Mouse (Mus musculus): ENCODE measurements around the gene Aim2. TPM values are rescaled to one million over a fixed set of nuclear protein-coding genes. Genes with fewer than 3 reads are reported as not detected.

The Aim2 gene
- polyA plus RNA-seq, 1 experiment = 5.9 TPM

GRCm38 (mm10) chr1:173361651-173362050, 11.0 kb downstream of the Aim2 start:
- no peak overlapping the region for H3ac ChIP-seq (ENCODE audit: control insufficient read depth, insufficient read length, low read depth)
- TF ChIP-seq MAX (IDR thresholded peaks at IDR 0.05) (no peak), CTCF (IDR thresholded peaks at IDR 0.05; ENCODE audit: control insufficient read depth, insufficient read depth, insufficient read length) (no peak), USF1 (IDR thresholded peaks at IDR 0.05; ENCODE audit: low read depth) (no peak), MYOG (IDR thresholded peaks at IDR 0.05; ENCODE audit: control insufficient read depth, extremely low read depth, insufficient read length) (no peak), FOSL1 (IDR thresholded peaks at IDR 0.05; ENCODE audit: insufficient read depth, low read length, poor library complexity, severe bottlenecking) (no peak), MYOD1 (IDR thresholded peaks at IDR 0.05; ENCODE audit: control insufficient read depth, insufficient read length, low read depth) (no peak)
- no peaks in the 10 kb centered on the region for H3K79me2 ChIP-seq (ENCODE audit: control insufficient read depth, insufficient read depth)
- no peaks in the 10 kb centered on the region for H3K79me3 ChIP-seq (ENCODE audit: low read depth)
- H3K27me3 ChIP-seq (ENCODE audit: control insufficient read depth, insufficient read depth, insufficient read length) = peaks cover 1% of the 10 kb centered on the region
- no peaks in the 10 kb centered on the region for H3K36me3 ChIP-seq (ENCODE audit: control insufficient read depth, insufficient read depth)
- H3K4me3 ChIP-seq (ENCODE audit: insufficient read depth, poor library complexity, severe bottlenecking) = no peak overlapping the region

GRCm38 (mm10) chr1:173363436-173363835, 12.8 kb downstream of the Aim2 start:
- TF ChIP-seq USF1 (IDR thresholded peaks at IDR 0.05; ENCODE audit: low read depth) (no peak), MAX (IDR thresholded peaks at IDR 0.05) (no peak), FOSL1 (IDR thresholded peaks at IDR 0.05; ENCODE audit: insufficient read depth, low read length, poor library complexity, severe bottlenecking) (no peak), MYOG (IDR thresholded peaks at IDR 0.05; ENCODE audit: control insufficient read depth, extremely low read depth, insufficient read length) (no peak), MYOD1 (IDR thresholded peaks at IDR 0.05; ENCODE audit: control insufficient read depth, insufficient read length, low read depth) (no peak), CEBPB (IDR thresholded peaks at IDR 0.05; ENCODE audit: low read depth) (no peak), CTCF (IDR thresholded peaks at IDR 0.05; ENCODE audit: control insufficient read depth, insufficient read depth, insufficient read length) (no peak)
- Histone ChIP-seq H3K4me3 (ENCODE audit: insufficient read depth, poor library complexity, severe bottlenecking) (no peak overlapping the region), H3ac (ENCODE audit: control insufficient read depth, insufficient read length, low read depth) (no peak overlapping the region), H3K79me2 (ENCODE audit: control insufficient read depth, insufficient read depth) (no peaks in the 10 kb centered on the region), H3K27me3 (ENCODE audit: control insufficient read depth, insufficient read depth, insufficient read length) (peaks cover 11% of the 10 kb centered on the region), H3K36me3 (ENCODE audit: control insufficient read depth, insufficient read depth) (no peaks in the 10 kb centered on the region), H3K79me3 (ENCODE audit: low read depth) (no peaks in the 10 kb centered on the region)

GRCm38 (mm10) chr1:173364125-173364800, 13.6 kb downstream of the Aim2 start:
- TF ChIP-seq FOSL1 (IDR thresholded peaks at IDR 0.05; ENCODE audit: insufficient read depth, low read length, poor library complexity, severe bottlenecking) (no peak), CEBPB (IDR thresholded peaks at IDR 0.05; ENCODE audit: low read depth) (no peak), MAX (IDR thresholded peaks at IDR 0.05) (no peak), MYOG (IDR thresholded peaks at IDR 0.05; ENCODE audit: control insufficient read depth, extremely low read depth, insufficient read length) (no peak), USF1 (IDR thresholded peaks at IDR 0.05; ENCODE audit: low read depth) (no peak)

GRCm38 (mm10) chr1:173365970-173366409, 15.3 kb downstream of the Aim2 start:
- no peaks in the 10 kb centered on the region for H3K79me3 ChIP-seq (ENCODE audit: low read depth)
- no peaks in the 10 kb centered on the region for H3K79me2 ChIP-seq (ENCODE audit: control insufficient read depth, insufficient read depth)
- no peak overlapping the region for H3ac ChIP-seq (ENCODE audit: control insufficient read depth, insufficient read length, low read depth)
- H3K36me3 ChIP-seq (ENCODE audit: control insufficient read depth, insufficient read depth) = no peaks in the 10 kb centered on the region
- no peak overlapping the region for H3K4me3 ChIP-seq (ENCODE audit: insufficient read depth, poor library complexity, severe bottlenecking)
- H3K27me3 ChIP-seq (ENCODE audit: control insufficient read depth, insufficient read depth, insufficient read length) = peaks cover 11% of the 10 kb centered on the region
- TF ChIP-seq MYOD1 (IDR thresholded peaks at IDR 0.05; ENCODE audit: control insufficient read depth, insufficient read length, low read depth) (no peak), CEBPB (IDR thresholded peaks at IDR 0.05; ENCODE audit: low read depth) (no peak), MYOG (IDR thresholded peaks at IDR 0.05; ENCODE audit: control insufficient read depth, extremely low read depth, insufficient read length) (no peak), CTCF (IDR thresholded peaks at IDR 0.05; ENCODE audit: control insufficient read depth, insufficient read depth, insufficient read length) (no peak), FOSL1 (IDR thresholded peaks at IDR 0.05; ENCODE audit: insufficient read depth, low read length, poor library complexity, severe bottlenecking) (no peak), USF1 (IDR thresholded peaks at IDR 0.05; ENCODE audit: low read depth) (no peak), MAX (IDR thresholded peaks at IDR 0.05) (no peak)

More at GRCm38 (mm10) chr1:173364125-173364800, 13.6 kb downstream of the Aim2 start:
- no peaks in the 10 kb centered on the region for H3K36me3 ChIP-seq (ENCODE audit: control insufficient read depth, insufficient read depth)
- peaks cover 11% of the 10 kb centered on the region for H3K27me3 ChIP-seq (ENCODE audit: control insufficient read depth, insufficient read depth, insufficient read length)
- no peak overlapping the region for H3ac ChIP-seq (ENCODE audit: control insufficient read depth, insufficient read length, low read depth)
- no peak overlapping the region for H3K4me3 ChIP-seq (ENCODE audit: insufficient read depth, poor library complexity, severe bottlenecking)
- no peaks in the 10 kb centered on the region for H3K79me3 ChIP-seq (ENCODE audit: low read depth)
- no peaks in the 10 kb centered on the region for H3K79me2 ChIP-seq (ENCODE audit: control insufficient read depth, insufficient read depth)

- no peak overlapping the region for H3ac ChIP-seq (ENCODE audit: control insufficient read depth, insufficient read length, low read depth)
- no peak overlapping the region for H3K4me3 ChIP-seq (ENCODE audit: insufficient read depth, poor library complexity, severe bottlenecking)
- no peaks in the 10 kb centered on the region for H3K36me3 ChIP-seq (ENCODE audit: control insufficient read depth, insufficient read depth)
- H3K79me2 ChIP-seq (ENCODE audit: control insufficient read depth, insufficient read depth) = no peaks in the 10 kb centered on the region
- H3K27me3 ChIP-seq (ENCODE audit: control insufficient read depth, insufficient read depth, insufficient read length) = peaks cover 11% of the 10 kb centered on the region
- no peak for TF ChIP-seq MYOD1 (IDR thresholded peaks at IDR 0.05; ENCODE audit: control insufficient read depth, insufficient read length, low read depth)
- TF ChIP-seq CTCF (IDR thresholded peaks at IDR 0.05; ENCODE audit: control insufficient read depth, insufficient read depth, insufficient read length) = no peak
- TF ChIP-seq FOSL1 (IDR thresholded peaks at IDR 0.05; ENCODE audit: insufficient read depth, low read length, poor library complexity, severe bottlenecking) = no peak
- TF ChIP-seq MAX (IDR thresholded peaks at IDR 0.05) = no peak
- TF ChIP-seq CEBPB (IDR thresholded peaks at IDR 0.05; ENCODE audit: low read depth) = no peak
- no peak for TF ChIP-seq MYOG (IDR thresholded peaks at IDR 0.05; ENCODE audit: control insufficient read depth, extremely low read depth, insufficient read length)
- TF ChIP-seq USF1 (IDR thresholded peaks at IDR 0.05; ENCODE audit: low read depth) = no peak
- no peaks in the 10 kb centered on the region for H3K79me3 ChIP-seq (ENCODE audit: low read depth)
Observed at GRCm38 (mm10) chr1:173366701-173367355, 16.1 kb downstream of the Aim2 start.
